Mouse (Mus musculus) stomach, embryonic 15.5 days (tissue): ENCODE data around the gene Gdpd3. TPM values are rescaled to one million over a fixed set of nuclear protein-coding genes. Genes with fewer than 3 reads are reported as not detected.

Experiments used
- ATAC-seq: fragments of 200-750 bp; cut with Nextera tagmentation; 2 replicates; pipeline ENCODE4 v1.8.0; 2017; ENCODE audit warnings: low read depth, moderate number of reproducible peaks, moderate TSS enrichment; ENCODE audit not compliant: insufficient read depth, low FRiP score
- H3K27ac ChIP-seq: fragments of 300-500 bp; sonication (generic); 2 replicates; pipeline ENCODE4 v1.5.1; 2015; ENCODE audit warnings: mild to moderate bottlenecking, inconsistent platforms
- H3K27me3 ChIP-seq: fragments of 300-500 bp; sonication (generic); replicated peaks from 2 replicates; pipeline ENCODE4 v1.6.1; 2015; ENCODE audit warnings: inconsistent platforms
- H3K36me3 ChIP-seq: fragments of 300-500 bp; sonication (generic); 2 replicates; pipeline ENCODE4 v1.6.1; 2015; ENCODE audit warnings: inconsistent platforms
- H3K4me1 ChIP-seq: fragments of 300-500 bp; sonication (generic); 2 replicates; pipeline ENCODE4 v1.6.1; 2015; ENCODE audit warnings: inconsistent platforms
- H3K4me2 ChIP-seq: fragments of 300-500 bp; sonication (generic); 2 replicates; pipeline ENCODE4 v1.6.1; 2015; ENCODE audit warnings: mild to moderate bottlenecking, inconsistent platforms
- H3K4me3 ChIP-seq: fragments of 300-500 bp; sonication (generic); replicated peaks from 2 replicates; pipeline ENCODE4 v1.5.1; 2015; ENCODE audit warnings: inconsistent platforms
- H3K9ac ChIP-seq: fragments of 300-500 bp; sonication (generic); 2 replicates; pipeline ENCODE4 v1.6.1; 2015; ENCODE audit warnings: inconsistent platforms
- H3K9me3 ChIP-seq: fragments of 300-500 bp; sonication (generic); 2 replicates; pipeline ENCODE4 v1.6.1; 2016; ENCODE audit warnings: inconsistent platforms
- WGBS: fragments of 180-500 bp; shearing (Covaris S2); methylation state at CpG from one replicate; pipeline ENCODE4 v1.1.7; 2015; 5-methylcytosine and 5-hydroxymethylcytosine counted together
- polyA plus RNA-seq: library from polyadenylated mRNA; unstranded; fragments of >200 nt; fragmentation: Nextera tagmentation; extraction: Ambion mirVana; gene quantifications from 2 replicates; pipeline ENCODE4 v1.2.1, GENCODE M21; 2015

Gdpd3 gene
- polyA plus RNA-seq, 1 experiment from 2014 or later = 3.3 TPM

DNA sequence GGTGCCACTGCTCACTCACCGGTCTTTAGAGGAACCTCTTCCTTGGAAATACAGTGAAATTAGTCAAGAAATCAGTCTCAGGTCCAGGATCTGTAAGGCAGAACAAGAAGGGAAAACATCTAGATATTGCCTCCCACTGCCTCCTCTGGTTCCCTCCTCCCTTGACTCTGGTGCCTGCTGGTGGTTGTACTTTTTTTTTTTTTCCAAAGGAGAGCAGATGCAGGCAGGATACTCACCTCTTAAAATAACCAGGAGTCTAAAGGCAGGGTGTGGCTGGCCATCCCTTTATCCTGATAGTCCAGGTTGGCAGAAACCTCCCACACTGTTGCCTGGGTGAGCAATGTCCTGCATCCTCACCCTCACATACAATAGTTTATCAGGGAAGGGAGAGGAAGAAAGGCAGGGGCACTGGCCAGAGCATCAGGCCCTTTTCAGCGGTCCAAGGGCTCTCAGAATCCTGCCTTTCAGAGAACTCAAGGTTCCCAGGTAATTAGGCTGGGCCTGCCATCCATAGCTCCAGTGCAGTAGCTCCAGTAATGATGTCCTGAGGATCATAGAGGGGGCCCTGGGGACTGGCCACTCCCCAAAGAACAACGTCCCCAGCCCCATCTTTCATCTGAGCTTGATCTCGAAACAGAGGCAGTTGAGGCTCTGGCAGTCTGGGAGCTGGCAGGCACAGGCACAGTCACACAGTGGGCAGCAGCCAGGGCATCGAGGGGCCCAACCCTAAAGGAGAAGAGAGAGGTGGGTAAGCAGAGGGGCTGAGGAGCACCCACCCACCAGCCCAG is 34.3 kb downstream of the Gdpd3 start:
- Histone ChIP-seq H3K4me1 (peaks cover 29% of the 10 kb centered on the region), H3K4me2 (peak overlapping the region; percentile 85), H3K9me3 (no peaks in the 10 kb centered on the region), H3K9ac (peak overlapping the region; percentile 35; the same call in 1 of the 2 replicates), H3K27me3 (no peaks in the 10 kb centered on the region), H3K27ac (peak overlapping the region; percentile 99), H3K4me3 (peak overlapping the region; percentile 72), H3K36me3 (peaks cover 15% of the 10 kb centered on the region)
- WGBS = 57% methylated on average over 5 of the region's 5 CpGs
- no peak for ATAC-seq

DNA sequence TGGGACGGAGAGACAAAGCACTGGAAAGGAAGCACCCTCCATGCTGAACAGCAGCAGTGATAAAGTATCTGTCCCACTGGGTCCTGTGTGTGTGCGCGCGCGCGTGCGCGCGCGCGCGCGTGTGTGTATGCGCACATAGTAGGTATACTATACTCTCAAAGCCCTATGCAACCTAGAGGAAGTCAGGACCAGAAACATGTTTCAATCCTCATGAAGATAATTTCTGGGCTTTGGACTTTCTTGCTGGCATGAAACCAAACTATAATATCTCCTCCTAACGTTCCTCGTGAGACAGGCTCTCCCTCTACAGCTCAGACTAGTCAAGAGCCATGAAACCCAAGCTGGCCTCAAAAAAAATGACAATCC is 34.9 kb downstream of the Gdpd3 start:
- Histone ChIP-seq H3K4me2 (no peak overlapping the region), H3K36me3 (peaks cover 9% of the 10 kb centered on the region), H3K9ac (no peak overlapping the region), H3K4me1 (peaks cover 29% of the 10 kb centered on the region), H3K27ac (0 out of 2 replicates have a peak overlapping the region, but pooled peaks have one; percentile 99), H3K4me3 (no peak overlapping the region), H3K27me3 (no peaks in the 10 kb centered on the region), H3K9me3 (no peaks in the 10 kb centered on the region)
- no peak for ATAC-seq
- 93% methylated on average over 16 of the region's 16 CpGs for whole genome bisulfite sequencing

DNA sequence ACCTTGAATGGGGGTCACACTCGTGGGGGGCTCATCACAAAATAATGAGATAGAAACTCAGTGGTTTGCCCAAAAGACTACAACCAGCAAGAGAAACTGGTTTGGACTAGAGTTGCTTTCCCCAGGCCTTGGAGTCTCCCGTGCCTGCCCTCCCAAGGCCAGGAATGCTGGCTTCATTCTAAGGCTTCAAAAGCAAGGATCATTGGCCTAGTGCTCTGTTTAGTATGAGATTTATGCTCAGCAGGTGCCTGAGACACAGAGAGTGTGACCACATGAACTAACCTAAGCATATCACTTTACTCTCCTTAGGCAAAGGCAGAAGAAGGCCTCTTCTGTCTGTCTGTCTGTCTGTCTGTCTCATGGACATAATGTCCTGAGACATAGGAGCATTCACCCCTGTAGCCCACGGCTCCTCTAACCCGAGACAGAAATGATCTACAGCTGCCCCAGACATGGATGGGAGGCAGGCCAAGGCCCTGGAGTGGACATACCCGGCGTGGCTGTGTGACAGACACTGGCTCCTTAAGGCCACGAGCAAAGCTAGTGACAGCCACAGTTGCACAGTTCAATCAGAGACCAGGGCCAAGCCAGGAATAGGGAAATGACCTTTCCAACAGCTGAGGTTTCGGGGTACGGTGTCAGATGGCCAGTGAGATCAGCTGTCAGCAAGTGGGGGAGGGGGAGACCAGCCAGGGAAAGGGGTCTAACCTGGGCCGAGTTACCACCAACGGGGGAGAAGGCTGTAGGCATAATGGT is 36.2 kb downstream of the Gdpd3 start:
- WGBS = 74% methylated on average over 11 of the region's 11 CpGs
- Histone ChIP-seq H3K4me3 (no peak overlapping the region), H3K27ac (0 out of 2 replicates have a peak overlapping the region, but pooled peaks have one; percentile 23), H3K4me2 (no peak overlapping the region), H3K4me1 (peaks cover 18% of the 10 kb centered on the region), H3K27me3 (no peaks in the 10 kb centered on the region), H3K9me3 (no peaks in the 10 kb centered on the region), H3K9ac (no peak overlapping the region), H3K36me3 (no peaks in the 10 kb centered on the region)
- no peak for ATAC-seq

DNA sequence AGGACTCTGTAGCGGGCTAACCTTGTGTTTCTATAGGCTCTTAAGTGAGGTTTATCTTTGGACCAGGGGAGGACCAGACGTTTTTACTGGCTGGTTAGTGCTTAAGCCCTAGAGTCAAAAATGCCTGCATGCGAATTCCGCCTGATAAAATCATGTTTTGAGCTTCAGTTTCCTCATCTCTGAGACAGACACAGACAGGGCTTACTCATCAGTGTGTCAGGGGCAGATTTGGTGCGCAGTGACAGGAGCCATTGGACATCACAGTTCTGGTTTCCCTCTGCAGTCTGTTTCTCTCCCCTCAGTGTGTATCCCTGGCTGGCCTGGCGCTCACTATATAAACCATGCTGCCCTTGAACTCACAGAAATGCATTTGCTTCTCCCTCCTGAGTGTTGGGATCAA is 37.0 kb downstream of the Gdpd3 start:
- no peak for ATAC-seq
- no peaks in the 10 kb centered on the region for H3K27me3 ChIP-seq
- no peak overlapping the region for H3K4me3 ChIP-seq
- no peaks in the 10 kb centered on the region for H3K36me3 ChIP-seq
- no peaks in the 10 kb centered on the region for H3K9me3 ChIP-seq
- H3K4me1 ChIP-seq = peaks cover 20% of the 10 kb centered on the region
- no peak overlapping the region for H3K4me2 ChIP-seq
- WGBS = 66% methylated on average over 6 of the region's 6 CpGs
- H3K9ac ChIP-seq = no peak overlapping the region
- peak overlapping the region; percentile 42 for H3K27ac ChIP-seq

DNA sequence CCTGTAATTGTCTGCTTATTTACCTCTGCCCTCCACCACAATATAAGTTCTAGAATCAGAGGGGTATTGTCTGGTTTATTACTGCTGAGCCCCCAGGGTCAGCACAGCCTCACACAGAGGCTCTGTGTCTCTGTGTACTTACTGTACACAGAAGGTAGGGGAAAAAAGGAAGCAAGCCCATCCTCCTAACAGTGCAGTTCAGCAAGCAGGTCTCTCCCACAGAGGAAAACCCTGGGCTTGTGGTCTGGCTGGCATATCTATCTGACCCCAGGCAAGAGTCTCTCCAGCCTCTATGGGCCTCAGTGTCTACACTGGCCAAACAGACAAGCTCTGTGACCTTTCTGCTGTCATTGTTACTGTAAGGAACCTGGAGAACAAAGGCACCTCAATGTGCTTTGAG is 37.6 kb downstream of the Gdpd3 start:
- no peak overlapping the region for H3K9ac ChIP-seq
- ATAC-seq = no peak
- H3K27ac ChIP-seq = peak overlapping the region; percentile 17; the same call in 1 of the 2 replicates

DNA sequence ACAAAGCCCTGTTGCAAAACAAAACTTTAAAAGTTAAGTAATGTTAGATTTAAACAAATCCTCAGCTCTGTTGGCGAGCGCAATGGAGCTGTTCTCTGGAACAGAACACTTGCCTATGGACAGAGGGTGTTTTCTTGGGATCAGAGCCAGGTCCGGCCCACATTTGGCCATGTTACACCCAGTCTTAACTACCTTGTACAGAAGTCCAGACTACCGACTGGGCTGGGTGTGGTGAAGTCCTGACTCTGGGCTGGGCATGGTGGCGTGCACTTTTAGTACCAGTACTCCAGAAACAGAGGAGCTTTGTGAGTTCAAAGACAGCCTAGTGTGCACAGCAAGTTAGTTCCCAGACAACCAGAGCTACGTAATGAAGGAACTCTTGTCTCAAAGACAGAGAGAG is 40.8 kb downstream of the Gdpd3 start:
- Histone ChIP-seq H3K4me2 (no peak overlapping the region), H3K36me3 (no peaks in the 10 kb centered on the region), H3K4me1 (peaks cover 14% of the 10 kb centered on the region), H3K27ac (no peak overlapping the region; the same call in 1 of the 2 replicates), H3K9me3 (no peaks in the 10 kb centered on the region), H3K4me3 (no peak overlapping the region), H3K27me3 (no peaks in the 10 kb centered on the region), H3K9ac (no peak overlapping the region)
- 64% methylated on average over 6 of the region's 6 CpGs for WGBS
- no peak for ATAC-seq

More for the DNA sequence above, 37.6 kb downstream of the Gdpd3 start:
- Histone ChIP-seq H3K9me3 (no peaks in the 10 kb centered on the region), H3K4me3 (no peak overlapping the region), H3K36me3 (no peaks in the 10 kb centered on the region), H3K27me3 (no peaks in the 10 kb centered on the region), H3K4me2 (no peak overlapping the region), H3K4me1 (peaks cover 25% of the 10 kb centered on the region)

DNA sequence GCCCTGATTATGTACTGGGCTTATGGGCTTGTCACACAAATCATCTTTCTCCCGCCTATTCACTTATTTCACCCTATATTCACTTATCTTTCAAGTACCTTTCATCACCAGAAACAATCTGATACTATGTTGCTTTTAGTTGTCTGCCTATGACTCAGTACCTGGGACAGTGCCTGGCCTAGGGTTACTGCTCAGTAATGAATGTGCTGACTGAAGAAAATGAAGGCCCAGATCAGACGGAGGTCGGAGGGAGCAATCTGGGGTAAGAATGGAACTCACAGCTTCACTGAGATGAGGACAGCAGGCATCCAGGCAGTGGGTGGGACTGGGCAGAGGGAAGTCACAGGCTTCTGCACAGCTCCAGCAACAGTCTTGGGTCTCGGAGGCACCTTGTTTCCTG is 41.3 kb downstream of the Gdpd3 start:
- H3K9ac ChIP-seq = 0 out of 2 replicates have a peak overlapping the region, but pooled peaks have one; percentile 53
- no peaks in the 10 kb centered on the region for H3K9me3 ChIP-seq
- peaks cover 14% of the 10 kb centered on the region for H3K4me1 ChIP-seq
- no peaks in the 10 kb centered on the region for H3K27me3 ChIP-seq
- 0 out of 2 replicates have a peak overlapping the region, but pooled peaks have one; percentile 56 for H3K4me3 ChIP-seq
- no peaks in the 10 kb centered on the region for H3K36me3 ChIP-seq
- peak overlapping the region; percentile 89 for H3K4me2 ChIP-seq
- 59% methylated on average over 4 of the region's 4 CpGs for WGBS
- ATAC-seq = no peak
- no peak overlapping the region for H3K27ac ChIP-seq

DNA sequence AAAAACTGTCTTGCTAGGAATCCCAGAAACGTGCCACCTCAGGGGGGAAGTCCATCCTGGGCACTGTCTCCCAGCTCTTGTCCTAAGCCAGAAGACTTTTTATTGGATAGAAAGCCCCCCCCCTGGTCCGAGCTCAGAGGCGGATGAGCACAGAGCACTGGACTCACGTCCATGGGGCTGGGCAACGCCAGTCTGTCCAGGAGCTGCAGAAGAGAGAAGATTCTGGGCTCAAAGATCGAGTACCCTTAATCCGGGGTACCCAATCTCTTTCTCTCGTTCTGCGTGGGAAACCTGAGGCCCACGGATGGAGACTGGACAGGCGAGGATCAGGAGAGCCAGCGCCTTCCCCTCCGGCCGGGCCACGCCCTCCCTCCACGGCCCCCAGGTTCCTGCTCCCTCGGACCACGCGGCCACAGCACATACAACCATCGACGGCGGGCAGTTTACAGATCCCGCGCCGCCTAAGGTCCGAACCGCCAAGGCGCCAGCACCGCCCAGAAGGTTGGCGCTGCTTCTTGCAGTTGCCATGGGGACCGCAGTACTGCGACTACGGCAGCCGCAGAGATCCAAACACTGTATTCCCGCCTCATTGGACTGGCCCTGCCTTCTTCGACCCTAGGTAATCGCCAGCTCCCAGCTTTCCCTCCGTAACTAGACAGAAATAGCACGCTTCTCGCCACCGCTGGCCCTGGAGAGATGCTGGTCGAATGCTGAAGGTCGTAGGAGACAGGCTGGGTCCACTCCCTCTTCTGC is 42.7 kb downstream of the Gdpd3 start:
- under 1% methylated on average over 42 of the region's 43 CpGs for WGBS
- Histone ChIP-seq H3K4me2 (peak overlapping the region; percentile 89), H3K9me3 (no peaks in the 10 kb centered on the region), H3K27me3 (no peaks in the 10 kb centered on the region), H3K27ac (peak overlapping the region; percentile 77), H3K36me3 (no peaks in the 10 kb centered on the region), H3K4me3 (peak overlapping the region; percentile 56), H3K4me1 (peaks cover 14% of the 10 kb centered on the region), H3K9ac (peak overlapping the region; percentile 53)
- ATAC-seq = peak; percentile 92

DNA sequence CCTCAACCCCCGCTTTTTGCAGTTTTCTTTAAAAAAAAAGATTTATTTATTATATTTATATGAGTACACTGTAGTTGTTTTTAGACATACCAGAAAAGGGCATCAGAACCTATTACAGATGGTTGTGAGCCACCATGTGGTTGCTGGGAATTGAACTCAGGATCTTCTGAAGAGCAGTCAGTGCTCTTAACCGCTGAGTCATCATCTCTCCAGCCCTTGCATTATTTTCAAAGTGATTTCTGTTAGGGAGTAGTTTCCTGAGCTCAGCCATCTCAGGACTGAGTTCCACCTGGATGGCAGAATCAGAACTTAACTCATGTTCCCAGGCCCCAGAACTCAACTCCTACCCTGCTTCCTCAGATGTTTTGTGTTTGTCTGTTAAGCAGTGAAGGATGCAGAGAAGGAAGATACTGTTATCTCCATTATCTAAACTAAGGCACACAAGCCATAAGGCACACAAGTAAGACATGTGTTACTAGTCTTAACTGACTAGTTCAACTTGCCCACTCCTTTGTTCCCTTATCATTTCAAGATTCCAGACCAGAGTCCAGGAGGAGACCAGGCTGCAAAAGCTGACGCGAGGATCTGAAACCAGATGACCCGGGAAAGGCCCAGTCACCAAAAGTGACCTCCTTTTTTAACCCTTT is 43.7 kb downstream of the Gdpd3 start:
- 54% methylated on average over 5 of the region's 5 CpGs for WGBS
- Histone ChIP-seq H3K27me3 (no peaks in the 10 kb centered on the region), H3K27ac (no peak overlapping the region; the same call in 1 of the 2 replicates), H3K9me3 (no peaks in the 10 kb centered on the region), H3K36me3 (no peaks in the 10 kb centered on the region), H3K9ac (no peak overlapping the region), H3K4me1 (peaks cover 14% of the 10 kb centered on the region), H3K4me3 (no peak overlapping the region), H3K4me2 (peak overlapping the region; percentile 89)
- ATAC-seq = no peak

DNA sequence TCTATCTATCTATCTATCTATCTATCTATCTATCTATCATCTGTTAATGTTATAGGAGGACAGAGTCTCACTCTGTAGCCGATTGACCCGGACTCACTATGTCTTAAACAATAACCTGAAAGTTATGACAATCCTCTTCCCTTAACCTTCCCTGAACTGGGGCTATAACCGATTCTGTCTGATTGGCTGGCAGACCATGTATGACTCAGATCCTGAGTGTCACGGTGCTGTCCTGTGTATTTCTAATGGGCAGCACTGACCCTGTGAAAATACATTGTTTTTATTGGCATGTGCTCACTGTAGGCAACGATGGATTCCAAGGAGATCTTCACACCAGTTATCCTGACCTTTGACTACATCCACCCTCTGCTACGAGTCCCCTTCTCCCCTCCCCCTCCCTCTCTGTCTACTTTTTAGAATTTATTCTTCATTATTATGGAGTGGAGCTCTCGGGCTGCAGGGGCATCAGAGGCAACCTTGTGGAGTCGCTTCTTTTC is 49.6 kb downstream of the Gdpd3 start:
- no peak for ATAC-seq
- 67% methylated on average over 8 of the region's 8 CpGs for WGBS
- no peak overlapping the region for H3K27ac ChIP-seq

DNA sequence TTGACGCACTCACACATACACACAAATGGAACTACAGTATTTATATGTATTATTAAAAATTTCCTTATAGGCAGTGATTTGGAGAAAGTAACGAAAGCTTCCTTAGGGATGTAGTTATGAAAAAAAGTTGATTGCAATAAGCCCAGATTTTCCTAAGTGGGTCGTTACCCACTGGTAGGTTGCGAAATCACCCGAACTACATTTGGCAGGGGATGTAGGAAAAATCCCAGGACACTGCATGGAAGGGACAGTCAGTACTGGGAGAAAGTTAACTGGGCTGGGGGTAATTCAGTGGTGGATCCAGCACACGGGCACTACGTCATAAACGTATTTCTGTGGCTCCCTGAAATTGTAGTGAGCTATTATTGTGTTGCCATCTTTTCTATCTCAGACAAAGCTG is 50.4 kb downstream of the Gdpd3 start:
- WGBS = 83% methylated on average over 8 of the region's 8 CpGs
- ATAC-seq = no peak
- H3K27me3 ChIP-seq = no peaks in the 10 kb centered on the region
- H3K27ac ChIP-seq = no peak overlapping the region
- H3K4me1 ChIP-seq = no peaks in the 10 kb centered on the region
- no peak overlapping the region for H3K9ac ChIP-seq
- H3K9me3 ChIP-seq = no peaks in the 10 kb centered on the region
- no peak overlapping the region for H3K4me3 ChIP-seq
- no peak overlapping the region for H3K4me2 ChIP-seq
- no peaks in the 10 kb centered on the region for H3K36me3 ChIP-seq

More for the DNA sequence above, 49.6 kb downstream of the Gdpd3 start:
- Histone ChIP-seq H3K4me3 (no peak overlapping the region), H3K4me1 (no peaks in the 10 kb centered on the region), H3K4me2 (no peak overlapping the region), H3K9ac (no peak overlapping the region), H3K9me3 (no peaks in the 10 kb centered on the region), H3K36me3 (no peaks in the 10 kb centered on the region), H3K27me3 (no peaks in the 10 kb centered on the region)
